Mouse (Mus musculus): ENCODE results near the gene Cd300ld3.

- TF ChIP-seq CTCF (IDR thresholded peaks at IDR 0.05; ENCODE audit: low read depth) (no peak), EP300 (IDR thresholded peaks at IDR 0.05; ENCODE audit: low read depth) (no peak)
Measured at GRCm38 (mm10) chr11:115092140-115092539, 43.9 kb upstream of the Cd300ld3 start.
